Mouse (Mus musculus): ENCODE data around the gene Efna2.
A peak's percentile ranks its signal among the peaks of the same experiment; 100 is the strongest.
"Not testable (repeated sequence)": the region's sequence is repeated elsewhere in the genome, so short reads cannot be mapped to it uniquely, and the experiment has no call there.

The Efna2 gene

DNA sequence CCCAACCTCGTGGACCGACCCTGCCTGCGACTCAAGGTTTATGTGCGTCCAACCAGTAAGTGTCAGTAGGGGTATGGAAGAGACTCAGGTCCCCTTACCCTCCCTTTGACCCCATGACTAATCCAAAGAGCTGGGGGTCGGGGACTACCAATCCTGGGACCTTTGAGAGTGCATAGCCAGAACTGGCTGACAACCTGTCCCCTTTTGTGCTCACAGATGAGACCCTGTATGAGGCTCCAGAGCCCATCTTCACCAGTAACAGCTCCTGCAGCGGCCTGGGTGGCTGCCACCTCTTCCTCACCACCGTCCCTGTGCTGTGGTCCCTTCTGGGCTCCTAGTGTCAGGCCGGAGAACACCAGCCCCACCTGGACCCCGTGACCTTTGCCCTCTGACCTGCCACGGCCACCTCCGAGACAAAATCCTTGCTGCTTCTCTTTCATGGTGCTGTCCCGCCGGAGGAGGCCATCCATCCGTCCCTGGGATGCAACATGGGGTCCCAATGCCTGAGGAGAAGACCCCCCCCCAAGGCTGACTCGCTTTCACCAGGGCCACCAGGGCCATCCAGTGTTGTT, 9.3 kb downstream of the Efna2 start:
- no peak for DNase-seq (ENCODE audit: low read depth, low spot score)

DNA sequence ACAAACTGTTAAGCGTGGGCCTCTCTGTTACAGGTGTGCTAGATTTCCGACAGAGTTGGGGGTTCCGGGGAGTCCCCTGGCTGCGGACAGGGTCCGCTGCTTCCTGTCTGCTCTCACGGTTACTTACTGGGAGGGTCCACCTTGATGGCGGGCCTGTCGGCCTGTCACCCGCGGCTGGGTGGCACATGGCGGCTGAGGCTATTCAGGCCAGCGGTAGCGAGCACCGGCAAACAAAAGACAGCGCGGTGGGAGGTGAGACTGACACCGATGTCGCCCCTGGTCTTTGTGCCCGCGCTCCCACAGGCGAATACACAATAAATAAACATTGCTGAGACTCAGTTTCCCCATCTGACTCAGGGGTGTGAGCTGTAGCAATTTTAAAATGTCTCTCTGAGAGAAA, 10.7 kb downstream of the Efna2 start:
- no peak for DNase-seq (ENCODE audit: low read depth, low spot score)

DNA sequence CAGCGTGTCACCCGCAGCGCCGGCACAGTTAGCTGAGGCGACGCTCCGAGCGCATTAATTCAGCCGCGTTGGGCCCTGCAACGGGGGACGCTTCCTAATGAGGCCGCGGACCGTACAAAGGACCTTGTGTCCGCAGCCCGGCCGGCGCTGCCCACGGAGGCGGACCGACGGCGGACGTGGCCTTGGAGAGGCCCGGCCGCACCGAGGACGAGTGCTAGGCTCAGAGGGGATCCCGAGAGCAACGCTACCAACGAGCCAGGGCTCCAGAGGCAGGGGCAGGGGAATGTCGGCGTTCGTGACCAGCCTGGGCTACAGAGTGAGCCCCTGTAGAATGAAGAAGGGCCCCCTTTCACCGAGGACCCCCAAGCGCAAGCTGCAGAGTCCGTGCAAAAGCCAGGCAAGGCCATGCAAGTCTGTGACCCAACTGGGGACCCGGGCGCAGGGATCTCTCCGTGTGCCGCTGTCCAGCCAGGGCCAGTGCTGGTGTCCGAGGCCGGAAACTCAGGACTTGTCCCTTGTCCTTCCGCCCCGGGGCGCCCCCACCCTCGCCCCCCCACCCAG, 11.3 kb downstream of the Efna2 start:
- no peak for DNase-seq (ENCODE audit: low read depth, low spot score)

DNA sequence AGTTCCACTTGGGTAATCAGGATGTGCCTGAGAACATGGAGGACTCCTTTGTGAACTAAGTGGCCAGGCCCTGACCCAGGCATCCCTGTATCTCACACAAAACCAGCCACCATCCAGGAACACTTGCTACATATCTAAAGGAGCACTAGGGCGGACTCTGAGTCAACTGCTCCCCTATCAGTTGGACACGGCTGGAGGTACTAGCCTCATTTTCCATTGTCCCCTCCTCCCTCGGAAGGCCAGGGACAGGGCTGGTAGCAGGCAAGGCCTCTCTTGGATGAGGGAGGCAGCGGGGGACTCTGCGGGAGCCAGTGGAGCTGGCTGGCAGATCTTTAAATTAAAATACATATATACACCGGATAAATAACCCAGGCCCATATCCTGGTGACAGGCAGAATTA, 14.7 kb downstream of the Efna2 start:
- DNase-seq (ENCODE audit: low read depth, low spot score), result no peak

DNA sequence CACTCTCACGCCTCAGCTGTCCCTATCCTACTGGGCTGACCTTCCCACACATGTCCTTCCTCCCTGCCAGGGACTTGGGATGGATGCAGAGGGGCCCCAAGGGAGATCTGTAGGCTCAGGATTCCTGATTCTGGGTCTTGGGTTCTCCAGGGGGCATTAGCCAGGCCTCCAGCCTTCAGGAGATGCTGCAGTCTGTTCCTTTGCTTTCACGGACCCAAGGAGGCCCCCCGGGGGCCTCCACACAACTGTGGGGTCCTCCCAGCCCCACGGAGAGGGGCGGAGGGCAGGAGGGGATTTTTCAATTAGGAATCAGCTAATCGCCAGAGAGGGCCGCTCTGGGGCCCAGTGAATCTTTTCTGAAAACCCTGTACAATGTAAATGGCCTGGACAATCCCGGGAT, 15.2 kb downstream of the Efna2 start:
- DNase-seq (ENCODE audit: low read depth, low spot score), result no peak

DNA sequence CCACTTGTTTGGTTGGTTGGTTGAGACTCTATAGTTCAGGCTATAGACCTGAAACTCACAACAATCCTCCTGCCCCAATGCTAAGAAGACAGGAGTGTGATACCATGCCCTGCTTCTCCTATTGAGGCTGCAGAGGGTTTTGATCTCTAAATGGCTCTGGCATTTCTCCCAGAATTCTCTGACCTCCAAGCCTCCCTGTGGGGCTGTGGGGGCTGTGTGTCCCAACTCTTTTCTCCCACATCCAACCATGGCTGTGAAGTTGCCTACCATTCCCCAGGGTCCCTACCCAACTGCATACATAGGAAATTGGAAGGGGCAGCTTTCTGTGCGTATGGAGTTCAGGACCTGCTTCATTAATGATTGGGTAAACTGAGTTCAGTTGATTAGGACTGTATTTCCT, 16.9 kb downstream of the Efna2 start:
- no peak for DNase-seq (ENCODE audit: low read depth, low spot score)

DNA sequence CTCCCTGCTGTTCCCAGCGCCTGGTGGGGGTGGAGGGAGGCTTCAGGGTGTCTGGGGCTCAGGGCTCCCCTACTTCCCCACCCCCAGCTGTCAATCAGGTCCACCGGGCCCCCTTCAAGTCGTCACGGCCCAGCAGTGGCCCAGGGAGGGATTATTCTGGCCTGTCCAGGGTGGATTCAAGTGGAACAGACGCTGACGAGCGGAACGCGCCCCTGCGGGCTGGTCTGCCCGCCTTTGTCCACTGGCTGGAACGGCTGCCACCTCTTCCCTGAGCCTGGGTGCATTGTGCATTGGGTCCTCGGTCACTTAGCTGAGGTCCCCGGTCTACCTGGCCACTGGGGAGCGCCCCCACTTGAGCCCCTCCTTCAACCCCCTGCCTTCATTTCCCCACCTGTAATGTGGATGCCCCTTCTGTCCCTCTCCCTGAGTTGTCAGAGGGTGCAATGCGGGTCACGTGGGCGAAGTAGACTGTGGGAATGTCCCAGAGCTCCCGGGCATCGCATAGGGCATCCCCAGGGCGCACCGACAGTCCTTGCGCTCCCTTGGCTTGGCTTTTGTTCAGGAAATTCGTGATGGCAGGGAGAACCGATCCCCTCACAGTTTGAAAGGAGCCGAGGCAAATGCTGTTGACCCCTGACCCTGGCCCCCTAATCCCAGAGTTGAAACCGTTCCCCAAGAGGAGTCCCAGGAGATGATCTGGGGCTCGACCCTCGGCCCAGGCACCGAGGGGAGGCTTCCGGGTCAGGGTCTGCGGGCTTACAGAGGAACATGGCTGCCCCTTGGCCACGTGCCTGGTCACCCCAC, 17.7 kb downstream of the Efna2 start:
- no peak for DNase-seq (ENCODE audit: low read depth, low spot score)

DNA sequence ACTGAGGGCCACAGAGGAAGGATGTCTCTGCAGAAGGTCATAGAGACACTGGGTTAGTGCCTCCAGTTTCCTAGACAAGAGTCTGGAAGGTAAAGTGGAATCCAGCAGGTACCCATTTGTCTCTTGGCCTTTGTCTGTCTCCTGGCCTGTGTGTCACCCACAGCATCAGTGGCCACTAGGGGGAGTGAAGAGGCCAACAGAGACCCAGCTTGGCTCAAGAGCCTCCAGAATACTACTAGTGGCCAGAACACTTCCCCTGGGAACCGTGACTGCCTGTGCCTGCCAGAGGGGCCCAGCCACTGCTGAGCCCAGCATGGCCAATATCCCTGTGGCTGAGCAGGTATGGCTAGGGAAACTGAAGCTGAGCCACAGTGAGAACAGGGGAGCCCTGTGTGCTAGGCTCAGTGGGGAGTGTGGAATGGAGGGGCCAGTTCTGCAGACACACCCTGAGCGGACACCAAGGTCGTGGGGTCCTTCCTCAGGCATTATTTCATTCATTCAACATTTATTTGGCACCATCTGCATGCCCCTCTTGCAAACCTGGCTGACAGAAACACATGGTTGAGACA, 20.2 kb downstream of the Efna2 start:
- DNase-seq (ENCODE audit: low read depth, low spot score), result no peak

DNA sequence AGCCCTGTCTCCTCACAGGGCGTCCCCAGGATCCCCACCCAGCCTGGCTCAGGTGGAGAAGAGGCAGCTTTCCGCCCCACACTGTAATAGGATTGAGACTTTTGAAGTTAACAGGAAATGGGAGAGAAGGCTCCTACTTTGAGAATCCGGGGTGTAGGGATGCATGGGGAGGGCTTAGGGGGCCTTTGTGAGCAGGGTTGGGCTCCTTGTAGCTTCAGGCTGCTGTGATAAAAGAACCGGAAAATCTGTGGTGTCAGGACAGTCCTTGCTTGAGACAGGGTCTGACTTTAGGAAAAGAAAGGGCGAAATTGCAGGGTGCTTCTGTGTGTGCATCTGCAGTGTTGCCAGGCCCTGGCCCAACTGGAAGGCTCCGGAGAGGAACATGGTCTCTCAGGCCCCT, 21.2 kb downstream of the Efna2 start:
- DNase-seq (ENCODE audit: low read depth, low spot score), result no peak

DNA sequence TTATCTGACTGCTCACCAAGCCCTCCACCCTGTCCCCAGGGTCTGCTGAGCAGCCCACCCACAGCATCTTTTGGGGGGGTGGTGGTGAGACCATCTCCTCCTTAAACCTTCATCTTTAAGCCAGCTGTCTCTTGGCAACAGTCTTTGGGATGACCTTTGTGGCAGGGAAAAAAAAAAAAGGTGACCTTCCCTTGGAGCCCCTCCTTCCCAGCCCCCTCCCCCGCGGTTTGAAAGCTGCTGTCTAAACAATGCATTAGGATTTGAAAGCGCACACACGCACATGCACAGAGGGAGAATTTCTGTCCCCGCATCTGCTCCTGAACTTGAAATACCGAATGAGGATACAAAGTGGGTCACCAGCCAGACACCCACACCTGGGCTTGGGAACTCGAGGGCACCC, 24.8 kb downstream of the Efna2 start:
- DNase-seq (ENCODE audit: low read depth, low spot score), result no peak

DNA sequence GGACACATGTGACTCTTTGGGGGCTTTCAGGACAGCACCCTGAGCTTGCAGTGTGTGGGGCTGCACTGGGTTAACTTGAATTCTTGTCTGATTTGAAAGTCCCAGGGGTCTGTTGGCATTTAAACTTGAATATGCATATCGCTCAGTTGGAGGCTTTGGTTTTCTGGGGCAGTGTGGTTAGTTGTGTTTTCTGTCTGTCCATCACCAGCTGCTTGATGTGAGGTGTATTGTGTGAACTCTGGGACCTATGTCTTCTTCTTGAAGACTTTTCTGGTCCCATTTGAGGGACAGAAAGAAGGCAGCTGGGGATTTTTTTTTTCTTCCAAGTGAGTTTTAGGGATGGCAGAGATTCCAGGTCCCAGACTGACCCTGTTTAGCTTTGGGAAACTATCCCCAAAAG, 27.9 kb downstream of the Efna2 start:
- DNase-seq (ENCODE audit: low read depth, low spot score), result no peak

DNA sequence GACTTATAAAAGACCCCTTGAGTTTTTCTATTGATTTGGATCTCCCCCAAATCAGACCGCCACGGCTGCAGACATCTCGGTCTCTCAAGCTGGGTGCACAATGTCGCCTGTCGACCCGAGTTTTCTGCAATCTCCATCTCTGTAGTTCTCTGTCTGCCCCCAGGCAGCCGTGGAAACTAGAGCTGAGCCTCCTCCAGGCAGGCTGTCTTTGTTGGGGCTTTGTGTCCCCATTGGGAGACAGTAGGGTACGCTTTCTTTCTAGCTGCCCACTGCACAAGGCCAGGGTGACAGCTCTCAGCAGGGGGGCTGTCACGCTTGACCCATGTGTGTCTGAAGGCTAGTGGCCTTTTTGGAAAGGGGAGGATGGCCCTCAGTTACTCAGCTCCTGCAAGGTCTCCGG, 28.4 kb downstream of the Efna2 start:
- no peak for DNase-seq (ENCODE audit: low read depth, low spot score)

DNA sequence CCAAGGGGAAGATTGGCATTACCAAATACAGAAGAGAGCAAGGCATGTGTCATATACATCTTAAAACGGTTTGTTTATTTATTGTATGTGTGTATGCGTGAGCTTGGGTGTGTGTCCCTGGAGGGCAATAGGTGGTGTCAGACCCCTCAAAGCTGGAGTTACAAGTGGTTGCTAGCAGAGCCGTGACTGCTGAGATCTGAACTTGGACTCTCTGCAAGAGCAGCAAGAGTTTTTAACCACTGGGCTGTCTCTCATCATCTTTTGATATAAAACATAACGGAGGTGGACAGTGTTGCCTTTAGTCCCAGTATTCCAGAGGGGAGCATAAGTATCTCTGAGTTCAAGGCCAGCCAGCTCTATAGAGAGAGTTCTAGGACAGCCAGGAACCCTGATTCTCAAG, 29.0 kb downstream of the Efna2 start:
- DNase-seq (ENCODE audit: low read depth, low spot score), result no peak

DNA sequence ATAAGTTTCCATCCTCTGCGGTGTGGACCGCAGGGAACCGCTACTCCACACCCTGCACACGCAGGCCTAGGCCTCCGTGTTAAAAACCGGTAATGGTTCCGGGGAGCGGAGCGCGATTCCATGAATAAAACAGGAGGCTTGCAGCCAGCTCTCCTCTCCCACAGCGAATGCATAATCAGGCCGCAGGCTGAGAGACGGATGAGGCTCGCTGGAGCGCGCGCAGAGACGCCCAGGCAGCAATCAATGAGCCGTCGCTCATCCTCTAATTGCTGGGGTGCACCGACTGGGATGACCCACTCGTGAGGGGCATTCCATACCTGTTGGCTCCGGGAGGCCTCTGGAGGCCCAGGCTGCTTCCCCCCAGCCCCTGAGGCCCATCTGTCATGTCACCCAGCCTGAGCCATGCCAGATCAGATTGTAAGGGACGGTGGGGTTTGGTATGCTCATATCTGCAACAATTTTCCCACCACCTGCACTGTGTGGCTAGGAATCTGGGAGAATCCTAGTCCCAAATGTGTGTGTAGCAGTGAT, 29.6 kb downstream of the Efna2 start:
- no peak for DNase-seq (ENCODE audit: low read depth, low spot score)

DNA sequence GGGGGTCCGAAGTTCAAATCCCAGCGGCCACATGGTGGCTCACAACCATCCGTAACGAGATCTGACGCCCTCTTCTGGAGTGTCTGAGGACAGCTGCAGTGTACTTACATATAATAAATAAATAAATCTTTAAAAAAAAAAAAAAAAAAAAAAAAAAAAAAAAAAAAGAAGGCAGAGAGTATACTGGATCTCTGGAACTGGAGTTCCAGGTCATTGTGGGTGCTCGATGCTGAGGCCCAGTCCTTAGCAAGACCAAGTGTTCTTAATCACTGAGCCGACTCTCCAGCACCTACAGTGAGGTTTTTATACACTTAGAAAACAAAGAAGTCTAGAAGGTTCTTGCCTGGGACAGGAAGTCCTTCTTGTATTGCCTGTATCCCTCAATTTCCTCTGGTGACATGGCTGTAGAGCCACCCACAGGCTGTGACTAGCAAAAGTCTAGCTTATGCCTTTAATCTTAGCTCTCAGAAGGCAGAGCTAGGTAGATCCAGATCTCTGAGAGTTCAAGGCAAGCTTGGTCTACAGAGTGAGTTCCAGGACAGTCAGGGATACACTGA, 32.3 kb downstream of the Efna2 start:
- DNase-seq (ENCODE audit: low read depth, low spot score), result not testable (repeated sequence)

DNA sequence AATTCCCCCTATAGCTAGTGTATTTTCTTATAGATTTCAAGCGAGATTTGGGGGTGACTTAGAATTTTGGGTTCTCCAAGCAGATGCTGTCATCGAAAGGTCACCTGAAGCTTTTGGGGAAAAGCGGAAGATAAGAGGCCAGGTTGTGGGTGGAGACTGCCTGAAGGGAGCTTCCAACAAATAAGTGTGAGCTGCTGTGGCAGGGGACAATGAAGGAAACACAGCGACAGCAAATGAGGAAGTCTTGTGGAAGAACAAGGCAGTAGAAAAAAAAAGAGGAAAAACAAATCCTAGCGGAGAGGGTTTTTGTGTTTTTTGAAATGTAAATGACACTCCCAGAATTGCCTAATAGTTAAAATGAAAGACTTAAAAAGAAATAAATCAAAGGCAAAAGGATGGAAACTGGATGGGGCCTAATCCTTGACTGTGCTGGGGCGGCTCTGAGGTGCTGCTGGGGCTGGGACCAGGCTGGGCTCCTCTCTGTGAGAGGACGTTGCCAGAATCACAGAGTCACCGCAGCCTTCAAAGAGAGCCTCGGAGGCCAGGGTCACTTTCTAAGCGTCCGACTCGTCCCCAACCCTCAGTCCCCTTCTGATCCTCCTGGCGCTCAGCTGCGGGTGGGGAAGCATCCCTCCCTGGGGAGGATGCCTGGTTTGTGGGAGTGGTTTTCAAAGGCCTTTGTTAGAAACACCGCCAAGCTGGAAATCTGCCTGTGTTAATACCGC, 35.9 kb downstream of the Efna2 start:
- no peak for DNase-seq (ENCODE audit: low read depth, low spot score)

DNA sequence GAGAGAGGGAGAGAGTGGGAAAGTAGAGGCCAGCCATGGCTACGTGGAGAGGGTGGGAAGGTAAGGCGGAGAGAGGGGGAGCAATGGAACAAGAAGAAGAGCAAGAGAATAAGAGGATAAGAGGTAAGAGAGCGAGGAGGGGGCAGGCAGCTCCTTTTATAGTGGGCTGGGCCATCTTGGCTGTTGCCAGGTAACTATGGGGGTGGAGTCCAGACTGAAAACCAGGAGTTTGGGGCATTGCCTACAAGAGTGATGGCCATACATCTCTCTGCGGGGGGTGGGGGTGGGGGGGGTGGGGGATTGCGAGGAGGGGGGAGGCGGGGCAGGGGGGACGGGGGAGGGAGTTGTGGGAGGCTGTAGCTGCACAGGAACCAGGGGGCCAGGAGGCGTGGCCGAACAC, 41.4 kb downstream of the Efna2 start:
- no peak for DNase-seq (ENCODE audit: low read depth, low spot score)

DNA sequence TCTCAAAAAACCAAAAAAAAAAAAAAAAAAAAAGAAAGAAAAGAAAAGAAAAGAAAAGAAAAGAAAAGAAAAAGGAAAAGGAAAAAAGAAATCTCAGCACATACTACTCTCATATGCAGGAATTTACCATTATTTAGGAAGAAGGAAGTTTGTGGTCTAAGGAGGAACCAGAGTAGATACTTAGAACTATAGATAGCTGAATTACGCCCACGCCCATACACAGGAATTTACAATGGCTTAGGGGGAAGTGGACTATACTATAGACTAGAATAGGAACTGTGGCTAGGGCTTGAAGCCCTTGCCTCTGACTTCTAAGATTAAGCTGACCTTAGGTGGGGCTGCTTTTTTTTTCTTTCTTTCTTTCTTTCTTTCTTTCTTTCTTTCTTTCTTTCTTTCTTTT, 43.9 kb downstream of the Efna2 start:
- DNase-seq (ENCODE audit: low read depth, low spot score), result not testable (repeated sequence)

DNA sequence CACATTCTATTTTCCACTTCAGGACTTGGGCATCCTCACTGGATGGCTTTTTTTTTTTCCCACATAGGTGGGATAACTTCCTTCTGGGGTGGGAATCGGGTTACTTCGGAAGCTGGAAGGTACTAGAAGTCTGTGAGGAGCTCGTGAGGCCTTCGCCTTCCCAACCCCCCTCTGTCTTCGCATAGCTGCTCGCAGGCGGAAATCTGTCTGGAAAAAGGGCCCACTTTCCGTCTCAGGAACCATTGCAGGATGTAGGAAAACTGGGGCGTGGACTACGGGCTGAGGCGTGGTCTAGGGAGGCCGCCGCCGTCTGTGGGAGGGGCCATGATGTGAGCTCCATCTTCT, 46.8 kb downstream of the Efna2 start:
- no peak for DNase-seq (ENCODE audit: low read depth, low spot score)

DNA sequence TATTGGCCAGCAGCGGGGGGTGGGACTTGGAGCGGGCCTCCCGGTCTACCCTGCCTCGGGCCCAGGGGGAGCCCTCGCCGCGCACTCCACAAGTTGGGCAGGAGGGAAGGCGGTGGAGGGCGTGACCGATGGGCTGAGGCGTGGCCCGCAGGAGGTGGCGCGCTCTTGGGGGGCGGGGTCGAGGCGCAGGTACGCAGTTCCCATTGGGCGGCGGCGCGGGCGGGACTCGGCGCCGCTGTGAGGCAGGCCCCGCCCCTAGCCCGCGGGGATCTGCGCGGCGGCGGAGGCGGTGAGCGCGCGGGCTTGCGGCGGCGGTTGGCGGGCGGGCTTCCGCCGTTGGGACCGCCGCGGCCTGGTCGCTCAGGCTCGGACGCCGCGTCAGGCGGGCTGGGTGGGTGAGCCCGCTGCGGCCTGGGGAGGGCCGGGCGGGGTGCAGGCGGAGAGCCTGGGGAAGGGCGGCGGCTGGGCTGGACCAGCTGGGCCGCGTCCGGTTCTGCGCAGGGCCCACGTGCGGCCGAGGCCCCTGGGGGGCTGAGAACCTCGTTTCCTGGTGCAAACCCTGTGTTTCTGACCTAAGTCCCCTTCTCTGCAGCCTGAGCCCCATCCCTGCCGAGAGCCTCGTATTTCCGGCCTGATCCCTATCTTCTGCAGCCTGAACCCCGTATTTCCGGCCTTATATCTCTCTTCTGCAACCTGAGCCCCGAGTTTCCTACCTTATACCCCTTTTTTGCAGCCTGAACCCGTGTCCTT, 47.3 kb downstream of the Efna2 start, which contains the start of gene Mum1:
Gene Mum1, plus strand, starts transcription at position 19 of the 750 bp plus-strand sequence.
- peak; percentile 94 for DNase-seq (ENCODE audit: low read depth, low spot score)

DNA sequence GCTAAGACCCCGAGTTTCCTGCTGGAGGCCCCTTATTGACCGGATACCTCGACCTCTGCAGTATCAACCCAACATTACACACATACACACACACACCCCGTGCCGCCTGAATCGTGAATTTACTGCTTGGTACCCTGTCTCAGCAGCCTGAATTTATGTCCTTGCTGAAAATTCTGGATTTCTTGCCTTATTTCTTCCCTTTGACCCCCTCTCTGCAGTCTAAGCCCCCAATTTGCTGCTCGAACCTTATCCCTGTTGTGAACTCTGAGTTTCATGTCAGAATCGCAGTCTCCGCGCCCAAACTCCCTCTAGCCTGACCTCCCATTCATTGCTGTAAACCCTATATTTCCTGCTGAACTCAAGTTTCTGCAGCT, 47.9 kb downstream of the Efna2 start:
- DNase-seq (ENCODE audit: low read depth, low spot score), result no peak

Data from brain, embryonic 18.5 days (tissue).